8 mouse cellular contexts compared by ENCODE assay signal in genomic region chr11:75192336-75193214, GRCm38 (mm10). TPM values are rescaled to one million over a fixed set of nuclear protein-coding genes. Genes with fewer than 3 reads are reported as not detected.
DNase-seq lines count a peak whose midpoint lies in the region; ATAC-seq and TF ChIP-seq lines count a peak whose summit lies in the region.

No protein-coding gene starts in this region.

- in situ Hi-C loops in Patski (cut with MboI; ENCODE audit: low pct_unique_long_range_greater_than_20kb), result loop anchor here (5.0 kb wide), 2 partner anchors 35 to 100 kb away; no protein-coding TSS in a partner anchor

- 23% methylated on average over 13 of the region's 13 CpGs for WGBS in forebrain, embryonic 16.5 days
- 23% methylated on average over 13 of the region's 13 CpGs for WGBS in hindbrain, embryonic 10.5 days

- H3K9ac ChIP-seq in forebrain, embryonic 16.5 days (replicated peaks; ENCODE audit: low read depth, low read length), result no peak overlapping the region

- peaks cover 42% of the 10 kb centered on the region for H3K4me1 ChIP-seq in forebrain, embryonic 16.5 days (replicated peaks; ENCODE audit: control insufficient read depth, insufficient read depth, low read length)
- H3K4me1 ChIP-seq in hindbrain, embryonic 10.5 days (replicated peaks), result peaks cover 71% of the 10 kb centered on the region
- H3K4me1 ChIP-seq in megakaryocyte, embryonic 14.5 days, result peaks cover 91% of the 10 kb centered on the region

- ATAC-seq in Patski, result peak; percentile 27
- peak; percentile 23; the same call in 1 of the 2 replicates for ATAC-seq in forebrain, embryonic 16.5 days

- H3K27me3 ChIP-seq in Patski, result peaks cover 9% of the 10 kb centered on the region
- H3K27me3 ChIP-seq in forebrain, embryonic 16.5 days (replicated peaks; ENCODE audit: control insufficient read depth, insufficient read depth, low read length), result peaks cover 43% of the 10 kb centered on the region
- peaks cover 68% of the 10 kb centered on the region for H3K27me3 ChIP-seq in hindbrain, embryonic 10.5 days (ENCODE audit: insufficient read depth, poor library complexity, severe bottlenecking)
- H3K27me3 ChIP-seq in megakaryocyte, embryonic 14.5 days (replicated peaks), result peaks cover 58% of the 10 kb centered on the region

- H3K4me3 ChIP-seq in forebrain, embryonic 16.5 days (replicated peaks; ENCODE audit: low read length), result peak overlapping the region; percentile 58
- peak overlapping the region; percentile 60 for H3K4me3 ChIP-seq in hindbrain, embryonic 10.5 days
- peak overlapping the region; percentile 91 for H3K4me3 ChIP-seq in megakaryocyte, embryonic 14.5 days (replicated peaks)

- H3K9me3 ChIP-seq in forebrain, embryonic 16.5 days (ENCODE audit: control insufficient read depth, low read length), result no peaks in the 10 kb centered on the region
- H3K9me3 ChIP-seq in hindbrain, embryonic 10.5 days, result no peaks in the 10 kb centered on the region
- H3K9me3 ChIP-seq in megakaryocyte, embryonic 14.5 days, result no peaks in the 10 kb centered on the region

- no peak overlapping the region for H3K27ac ChIP-seq in forebrain, embryonic 16.5 days (ENCODE audit: low read length)
- no peak overlapping the region for H3K27ac ChIP-seq in hindbrain, embryonic 10.5 days

- peak overlapping the region; percentile 72 for H3K4me2 ChIP-seq in forebrain, embryonic 16.5 days (ENCODE audit: low read length)

- POLR2A ChIA-PET in Patski (lab: Charles Lee), result interaction anchor here (1.0 to 2.0 kb wide), 3 partner anchors 10 to 98 kb away, joined by 4 to 9 read pairs (median 7); partner anchors contain the start of gene Ovca2

- CTCF ChIA-PET in Patski (lab: Charles Lee), result interaction anchor here (0.9 to 2.7 kb wide), 10 partner anchors 13 to 270 kb away, joined by 3 to 21 read pairs (median 4); no protein-coding TSS in a partner anchor

- TF ChIP-seq CTCF in Patski (IDR thresholded peaks at IDR 0.05), result no peak

- no peaks in the 10 kb centered on the region for H3K36me3 ChIP-seq in forebrain, embryonic 16.5 days (ENCODE audit: control insufficient read depth, insufficient read depth)
- H3K36me3 ChIP-seq in hindbrain, embryonic 10.5 days, result no peaks in the 10 kb centered on the region
- no peaks in the 10 kb centered on the region for H3K36me3 ChIP-seq in megakaryocyte, embryonic 14.5 days (replicated peaks; ENCODE audit: low read length)

- DNase-seq in Patski (ENCODE audit: low read depth, low spot score), result no peak
- peak; percentile 90 to 91 for DNase-seq in cerebellum, adult 18-20 months
- DNase-seq in hindbrain, embryonic 10.5 days (ENCODE audit: low spot score), result peak; percentile 80
- DNase-seq in layer of hippocampus, postnatal 14 days (ENCODE audit: low spot score in 2 of 2), result peak; percentile 69 to 83
- DNase-seq in right cerebral cortex, postnatal 10 days (ENCODE audit: low spot score in 2 of 2), result peak; percentile 77 to 83
- peak; percentile 81 to 85 for DNase-seq in urinary bladder, postnatal 4 days (ENCODE audit: low spot score in 2 of 2)

RNA-seq across cellular contexts. Expression of gene Rtn4rl1, which starts 1.0 kb away (rescaled TPM):
- polyA plus RNA-seq in Patski (2021), result 18.7 TPM
- polyA plus RNA-seq in forebrain, embryonic 16.5 days (2015; fragmentation: Nextera tagmentation; extraction: Ambion mirVana), result 5.5 and 6.3 TPM in 2 replicates
- polyA plus RNA-seq in hindbrain, embryonic 10.5 days (2016; fragmentation: Nextera tagmentation; extraction: Ambion mirVana), result 2.5 and 2.8 TPM in 2 replicates
- 10 to 100 TPM; 82.1 to 83.1 TPM for total RNA-seq in layer of hippocampus, postnatal 14 days (2021)
- 0.29 TPM in 1 of 2 replicates, not detected in the other for polyA plus RNA-seq in megakaryocyte, embryonic 14.5 days (2012; ENCODE audit: insufficient read depth, low replicate concordance)

RNA-seq across cellular contexts. Expression of gene Dph1, which starts 1.5 kb away (rescaled TPM):
- 43.1 TPM for polyA plus RNA-seq in Patski (2021)
- polyA plus RNA-seq in forebrain, embryonic 16.5 days (2015; fragmentation: Nextera tagmentation; extraction: Ambion mirVana), result 15.4 and 16.1 TPM in 2 replicates
- 23.2 and 24.2 TPM in 2 replicates for polyA plus RNA-seq in hindbrain, embryonic 10.5 days (2016; fragmentation: Nextera tagmentation; extraction: Ambion mirVana)
- 10 to 100 TPM; 21.7 to 24.4 TPM for total RNA-seq in layer of hippocampus, postnatal 14 days (2021)
- 19.5 and 24.9 TPM in 2 replicates for polyA plus RNA-seq in megakaryocyte, embryonic 14.5 days (2012; ENCODE audit: insufficient read depth, low replicate concordance)

RNA-seq across cellular contexts. Expression of gene Ovca2, which starts 13.9 kb away (rescaled TPM):
- 20.4 TPM for polyA plus RNA-seq in Patski (2021)
- polyA plus RNA-seq in forebrain, embryonic 16.5 days (2015; fragmentation: Nextera tagmentation; extraction: Ambion mirVana), result 18.0 and 20.8 TPM in 2 replicates
- 27.6 and 33.1 TPM in 2 replicates for polyA plus RNA-seq in hindbrain, embryonic 10.5 days (2016; fragmentation: Nextera tagmentation; extraction: Ambion mirVana)
- 10 to 100 TPM; 14.8 to 15.2 TPM for total RNA-seq in layer of hippocampus, postnatal 14 days (2021)
- 1.1 and 4.0 TPM in 2 replicates for polyA plus RNA-seq in megakaryocyte, embryonic 14.5 days (2012; ENCODE audit: insufficient read depth, low replicate concordance)

RNA-seq across cellular contexts. Expression of gene Hic1, which starts 23.3 kb away (rescaled TPM):
- 0.17 TPM for polyA plus RNA-seq in Patski (2021)
- polyA plus RNA-seq in forebrain, embryonic 16.5 days (2015; fragmentation: Nextera tagmentation; extraction: Ambion mirVana), result 1.2 and 2.3 TPM in 2 replicates
- polyA plus RNA-seq in hindbrain, embryonic 10.5 days (2016; fragmentation: Nextera tagmentation; extraction: Ambion mirVana), result 0.15 and 0.52 TPM in 2 replicates
- total RNA-seq in layer of hippocampus, postnatal 14 days (2021), result 1 to 10 TPM; 3.3 to 4.5 TPM
- polyA plus RNA-seq in megakaryocyte, embryonic 14.5 days (2012; ENCODE audit: insufficient read depth, low replicate concordance), result 0.41 TPM in 1 of 2 replicates, not detected in the other
